Mouse (Mus musculus): ENCODE measurements at regions not wholly inside any gene's neighbourhood (a gene's known extent, or its start where the extent isn't known, plus 50 kb on each side); places are given as distances from the start of the nearest gene placed in this dataset.

DNA sequence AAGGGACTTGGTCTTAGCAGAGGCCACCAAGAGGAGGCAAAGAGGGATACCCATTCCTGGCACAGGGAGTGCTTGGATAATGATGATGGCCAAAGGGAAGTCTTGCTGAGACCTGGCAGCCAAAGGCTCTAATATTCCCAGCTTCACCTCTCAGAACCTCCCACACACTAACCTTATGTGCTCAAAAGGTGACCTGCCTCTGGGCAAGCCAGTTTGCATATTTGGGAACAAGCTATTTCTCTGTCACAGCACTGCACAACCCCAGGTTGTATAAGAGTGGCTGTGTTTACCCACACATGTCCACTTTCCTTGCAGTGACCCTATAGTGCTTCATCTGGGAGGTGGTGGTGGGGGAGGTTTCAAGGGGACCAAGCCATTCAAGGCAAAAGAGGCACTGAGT, 76.9 kb upstream of the Plekhg1 start:
- no peak for TF ChIP-seq GATA1 (IDR thresholded peaks at IDR 0.05; ENCODE audit: borderline replicate concordance, low read length)
- TF ChIP-seq FLI1 (IDR thresholded peaks at IDR 0.05; ENCODE audit: low read length): no peak

All from megakaryocyte, embryonic 14.5 days (primary cell).